Mouse (Mus musculus) lung, postnatal 10 days (tissue): ENCODE measurements around the gene Rbmxl1.
"Not testable (repeated sequence)": the region's sequence is repeated elsewhere in the genome, so short reads cannot be mapped to it uniquely, and the experiment has no call there.

ENCODE experiments used
- DNase-seq: peaks from one replicate; pipeline ENCODE4 v3.0.0; 2021

Gene Rbmxl1

DNA sequence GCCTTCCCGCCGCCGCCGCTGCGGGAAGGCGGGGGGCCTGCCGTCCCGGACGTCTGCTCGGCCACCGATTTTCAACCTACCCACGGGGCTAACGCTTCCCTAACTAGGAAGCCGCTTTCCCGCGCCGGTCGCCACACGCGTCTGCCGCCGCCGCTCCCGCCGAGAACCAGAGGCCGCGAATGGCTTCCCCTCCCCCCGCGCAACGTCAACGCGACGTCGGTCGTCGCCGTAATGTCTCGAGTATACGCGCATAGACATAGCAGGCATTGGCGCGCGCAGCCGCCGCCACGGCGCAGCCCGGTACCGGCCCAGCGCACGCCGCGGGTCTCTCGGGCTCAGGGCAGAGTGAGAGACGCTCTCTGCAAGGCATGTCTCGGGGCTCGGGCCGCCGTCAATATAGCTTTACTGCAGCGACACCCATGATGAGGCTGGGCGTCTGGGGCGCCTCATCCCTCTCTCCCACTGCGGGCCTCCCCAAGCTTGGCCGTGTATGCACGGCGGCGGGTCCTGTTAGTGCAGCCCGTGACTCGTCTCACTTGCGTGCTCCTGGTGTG lies at the start of gene Rbmxl1:
Gene Rbmxl1 (minus strand): TSS at position 180 of the 554 bp plus-strand sequence.
- DNase-seq, result peak; percentile 93

GRCm38 (mm10) chr8:78556773-78557434 lies 48.2 kb upstream of the Rbmxl1 start:
- DNase-seq, result no peak

GRCm38 (mm10) chr8:78555817-78556216 lies 47.1 kb upstream of the Rbmxl1 start:
- no peak for DNase-seq

GRCm38 (mm10) chr8:78550752-78551134 lies 42.0 kb upstream of the Rbmxl1 start:
- no peak for DNase-seq

DNA sequence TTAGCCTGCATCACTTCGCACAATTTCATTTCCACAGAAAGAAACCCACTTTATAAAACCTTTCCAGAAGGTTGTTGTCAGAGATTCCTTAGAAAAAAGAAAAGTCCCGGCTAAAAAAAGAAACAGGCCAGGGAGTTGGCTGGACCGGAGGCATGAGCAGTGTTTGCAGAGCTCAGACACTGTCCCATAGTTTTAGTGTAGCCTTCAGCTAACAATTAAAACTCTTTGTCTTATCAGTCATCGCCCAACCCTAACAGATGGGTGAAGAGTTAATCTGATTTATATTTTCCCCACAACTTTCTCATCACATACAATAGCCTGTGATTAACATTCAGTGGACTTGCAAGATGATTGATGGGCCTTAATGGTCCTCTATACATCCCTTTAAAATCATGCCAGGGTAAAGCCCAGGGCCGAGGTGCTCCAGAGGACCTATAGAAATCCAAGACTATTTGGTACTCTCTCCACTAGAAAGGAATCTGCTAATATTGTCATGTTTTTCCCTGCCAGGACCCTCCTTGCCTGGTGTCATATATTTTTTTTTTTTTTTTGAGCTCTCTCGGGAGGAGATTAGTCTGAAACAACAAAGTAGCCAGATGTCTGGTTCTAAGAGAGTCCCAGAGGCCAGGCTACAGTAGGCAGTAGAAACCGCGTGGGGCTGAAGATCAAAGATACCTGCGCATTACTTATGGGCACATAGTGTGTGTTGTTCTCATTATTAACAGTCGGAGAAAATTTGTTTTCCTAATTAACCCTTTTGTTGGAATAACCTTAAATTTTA lies 41.5 kb upstream of the Rbmxl1 start:
- DNase-seq, result no peak

DNA sequence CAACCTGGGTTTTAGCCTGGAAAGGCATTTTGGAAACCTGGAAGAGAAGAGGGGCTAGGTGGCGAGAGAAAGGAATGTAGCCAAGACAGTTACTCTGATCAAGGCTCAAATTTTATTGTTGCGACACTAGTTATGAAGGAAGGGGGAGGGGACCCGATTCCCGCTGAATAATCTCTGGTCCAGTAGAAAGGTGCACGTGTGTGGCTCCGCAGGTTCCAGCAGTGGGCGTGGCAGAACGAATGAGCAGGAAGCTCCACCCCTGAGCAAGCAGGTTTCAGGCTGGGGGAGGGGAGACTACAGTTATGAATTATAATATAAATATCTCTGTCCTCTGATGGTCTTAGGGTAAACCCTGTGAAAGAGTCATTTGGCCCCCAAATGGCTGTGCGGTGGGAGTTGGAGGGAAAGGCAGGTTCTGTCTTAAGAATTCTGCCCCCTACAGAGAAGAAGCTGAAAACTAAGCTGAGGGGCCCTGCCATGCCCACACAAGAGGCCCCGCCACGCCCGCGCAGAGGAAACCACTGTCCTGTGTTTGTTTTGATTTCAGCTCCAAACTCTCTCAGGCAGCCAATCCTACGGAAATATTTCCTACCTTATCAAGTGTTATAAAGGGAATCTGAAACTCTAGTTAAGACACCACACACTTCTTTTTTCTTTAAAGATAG lies 36.6 kb upstream of the Rbmxl1 start:
- not testable (repeated sequence) for DNase-seq

- DNase-seq, result no peak
These were observed 35.8 kb upstream of the Rbmxl1 start for GRCm38 (mm10) chr8:78544545-78544944.

DNA sequence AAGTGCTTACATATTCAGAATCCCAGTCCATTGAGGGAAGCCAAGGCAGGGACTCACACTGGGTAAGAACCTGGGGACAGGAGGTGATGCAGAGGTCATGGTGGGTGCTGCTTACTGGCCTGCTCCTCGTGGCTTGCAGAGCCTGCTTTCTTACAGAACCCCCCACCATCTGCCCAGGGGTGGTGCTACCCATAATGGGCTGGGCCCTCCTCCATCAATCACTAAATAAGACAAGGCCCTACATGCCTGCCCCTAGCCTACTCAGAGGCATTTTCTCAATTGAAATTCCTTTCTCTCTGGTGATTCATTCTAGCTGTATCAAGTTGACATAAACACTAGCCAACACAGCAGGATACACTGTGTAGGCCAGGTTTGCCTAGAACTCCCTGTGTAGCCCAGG lies 34.9 kb upstream of the Rbmxl1 start:
- DNase-seq, result no peak

DNA sequence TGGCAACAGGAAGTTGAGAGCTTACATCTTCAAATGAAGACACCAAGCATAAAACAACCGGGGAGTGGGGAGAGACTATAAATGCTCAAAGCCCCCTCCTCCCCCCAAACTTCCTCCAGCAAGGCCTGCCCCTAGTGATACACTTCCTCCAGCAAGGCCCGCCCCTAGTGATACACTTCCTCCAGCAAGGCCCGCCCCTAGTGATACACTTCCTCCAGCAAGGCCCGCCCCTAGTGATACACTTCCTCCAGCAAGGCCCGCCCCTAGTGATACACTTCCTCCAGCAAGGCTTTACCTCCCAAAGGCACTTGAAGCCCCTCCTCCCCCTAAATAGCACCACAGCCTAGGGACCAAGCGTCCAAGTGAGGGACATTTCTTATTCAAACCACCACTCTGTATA lies 34.0 kb upstream of the Rbmxl1 start:
- not testable (repeated sequence) for DNase-seq

DNA sequence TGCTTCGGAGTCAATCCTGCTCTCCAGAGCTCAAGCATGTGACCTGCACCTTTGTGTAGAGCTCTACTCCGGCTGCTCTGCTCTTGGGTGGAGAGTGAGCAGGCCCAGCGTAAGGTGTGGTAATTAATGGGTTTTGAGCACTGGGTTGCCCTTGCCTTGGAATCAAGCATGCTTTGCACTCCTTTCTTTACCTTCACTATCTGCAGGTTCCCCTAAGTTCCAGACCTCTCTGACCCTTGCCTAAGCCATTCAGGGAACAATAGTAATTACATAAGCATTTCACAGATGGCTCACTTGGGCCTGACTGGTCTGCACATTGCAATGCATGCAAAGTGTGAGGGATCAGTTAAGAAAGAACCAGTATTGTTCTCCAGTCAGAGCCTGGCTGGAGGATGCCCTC lies 29.1 kb upstream of the Rbmxl1 start:
- DNase-seq, result no peak

DNA sequence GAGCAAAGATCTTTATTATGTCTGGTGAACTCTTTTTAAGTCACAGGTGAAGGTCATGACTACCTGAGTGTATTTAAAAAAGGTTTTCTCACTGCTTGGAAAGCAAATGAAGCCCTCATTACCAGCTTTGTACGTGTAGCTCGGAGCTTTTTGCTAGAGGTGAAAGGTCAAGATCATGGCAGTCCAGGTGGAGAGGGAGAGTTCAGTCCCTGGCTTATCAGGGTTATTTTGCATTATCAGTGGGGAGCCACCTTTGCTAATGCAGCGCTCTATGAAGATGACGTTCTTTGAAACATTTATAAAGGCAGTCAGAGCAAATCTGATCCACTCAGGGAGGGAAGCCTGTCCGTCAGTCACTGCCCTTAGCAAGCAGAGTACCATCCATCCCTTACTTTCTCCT lies 28.0 kb upstream of the Rbmxl1 start:
- DNase-seq, result no peak

DNA sequence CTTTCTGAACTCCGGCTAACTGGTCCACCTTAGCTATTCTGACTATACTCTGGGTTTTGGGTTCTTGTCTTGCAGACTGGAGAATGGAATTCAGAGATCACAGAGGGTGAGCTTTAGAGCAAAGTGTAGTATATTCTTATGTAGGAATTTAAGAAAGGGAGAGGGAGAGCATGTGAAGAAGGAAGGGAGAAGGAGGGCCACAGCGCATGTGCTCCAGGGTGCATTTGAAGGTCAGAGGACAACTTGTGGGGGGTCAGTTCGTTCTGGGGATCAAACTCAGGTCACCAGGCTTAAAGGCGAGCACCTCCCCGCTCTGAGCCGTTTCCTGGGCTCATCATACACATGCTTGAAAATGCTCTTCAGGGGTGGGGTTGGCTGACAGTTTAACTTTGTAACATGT lies 25.3 kb upstream of the Rbmxl1 start:
- DNase-seq, result no peak

DNA sequence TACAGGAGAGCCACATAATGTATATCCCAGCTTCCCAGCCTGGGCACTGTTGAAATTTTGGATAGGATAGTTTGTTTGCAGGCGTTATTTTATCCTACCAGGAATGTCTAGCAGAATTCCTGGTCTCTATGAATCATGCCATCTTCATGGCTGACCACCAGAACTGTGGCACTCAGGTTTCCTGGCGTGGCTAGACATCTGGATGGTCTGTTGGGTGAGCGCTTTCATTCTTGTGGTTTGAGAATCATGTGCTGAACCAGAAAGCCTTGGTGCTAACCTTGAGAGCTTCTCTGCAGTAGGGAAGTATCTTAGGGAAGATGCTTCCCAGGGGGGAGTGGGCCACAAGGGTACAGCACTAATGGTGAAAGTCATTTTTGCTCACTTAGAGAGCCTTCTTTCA lies 6.4 kb upstream of the Rbmxl1 start:
- no peak for DNase-seq

DNA sequence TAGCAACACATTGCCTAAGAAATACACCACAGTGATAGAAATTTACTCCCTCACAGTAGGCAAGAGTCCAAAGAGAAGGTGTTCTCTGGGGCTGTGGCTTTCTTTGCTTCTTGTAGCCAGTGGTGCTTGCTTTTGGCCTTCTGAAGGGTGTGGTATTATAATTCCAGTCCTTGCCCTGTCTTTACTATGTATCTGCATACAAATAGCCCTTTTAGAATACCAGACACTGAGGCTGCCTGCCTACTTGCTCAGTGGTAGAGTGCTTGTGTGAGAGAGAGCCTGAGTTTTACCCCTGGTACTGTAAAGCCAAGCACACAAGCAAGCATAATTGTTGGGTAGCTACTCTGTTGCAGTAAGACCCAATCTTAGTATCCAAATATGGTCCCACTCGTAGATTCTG lies 6.0 kb upstream of the Rbmxl1 start:
- DNase-seq, result no peak

- DNase-seq, result no peak
These were observed 4.4 kb upstream of the Rbmxl1 start for GRCm38 (mm10) chr8:78513106-78513505.

DNA sequence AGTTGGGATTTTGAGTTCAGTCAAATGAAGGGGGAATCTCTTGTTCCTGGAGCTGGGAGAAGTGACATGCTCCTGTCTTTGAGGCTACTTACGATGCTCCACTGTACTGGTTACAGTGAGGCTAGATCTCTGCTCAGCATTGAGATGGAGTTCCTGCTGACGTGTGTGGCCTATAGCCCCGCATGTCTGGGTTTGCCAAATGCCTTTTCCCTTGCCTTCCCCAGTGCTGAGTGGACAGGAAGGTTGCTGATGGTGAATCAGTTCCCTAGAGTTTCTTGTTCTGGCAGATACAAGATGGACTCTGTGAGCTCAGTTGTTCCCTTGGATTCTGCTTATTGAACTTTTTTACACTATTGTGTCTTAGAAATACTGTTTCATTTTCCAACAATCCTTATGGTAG lies 2.2 kb upstream of the Rbmxl1 start:
- DNase-seq, result no peak

DNA sequence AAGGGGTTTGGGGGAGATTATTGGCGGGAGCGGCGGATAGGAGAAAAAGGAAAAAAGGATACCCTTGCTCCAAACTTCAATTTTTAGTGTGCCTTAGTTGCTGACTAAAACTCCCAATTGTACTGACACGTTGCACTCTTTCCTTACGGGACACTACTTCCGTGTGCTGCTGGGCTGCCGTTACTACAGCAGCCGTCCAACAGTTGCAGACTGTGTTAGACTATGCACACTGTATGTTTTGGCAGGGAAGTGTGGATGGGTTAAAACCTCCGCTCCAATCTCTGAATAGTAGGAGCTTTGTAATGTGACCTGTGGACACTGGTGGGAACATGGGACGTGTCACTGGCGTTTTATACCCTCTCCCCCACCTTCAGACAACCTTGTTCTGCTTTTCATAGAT lies 1.4 kb upstream of the Rbmxl1 start:
- DNase-seq, result no peak

GRCm38 (mm10) chr8:78509273-78510031 lies 754 bp upstream of the Rbmxl1 start, which contains the start of gene Slc10a7:
TSS of gene Slc10a7 (plus strand) at chr8:78509346.
- DNase-seq, result peak; percentile 88

DNA sequence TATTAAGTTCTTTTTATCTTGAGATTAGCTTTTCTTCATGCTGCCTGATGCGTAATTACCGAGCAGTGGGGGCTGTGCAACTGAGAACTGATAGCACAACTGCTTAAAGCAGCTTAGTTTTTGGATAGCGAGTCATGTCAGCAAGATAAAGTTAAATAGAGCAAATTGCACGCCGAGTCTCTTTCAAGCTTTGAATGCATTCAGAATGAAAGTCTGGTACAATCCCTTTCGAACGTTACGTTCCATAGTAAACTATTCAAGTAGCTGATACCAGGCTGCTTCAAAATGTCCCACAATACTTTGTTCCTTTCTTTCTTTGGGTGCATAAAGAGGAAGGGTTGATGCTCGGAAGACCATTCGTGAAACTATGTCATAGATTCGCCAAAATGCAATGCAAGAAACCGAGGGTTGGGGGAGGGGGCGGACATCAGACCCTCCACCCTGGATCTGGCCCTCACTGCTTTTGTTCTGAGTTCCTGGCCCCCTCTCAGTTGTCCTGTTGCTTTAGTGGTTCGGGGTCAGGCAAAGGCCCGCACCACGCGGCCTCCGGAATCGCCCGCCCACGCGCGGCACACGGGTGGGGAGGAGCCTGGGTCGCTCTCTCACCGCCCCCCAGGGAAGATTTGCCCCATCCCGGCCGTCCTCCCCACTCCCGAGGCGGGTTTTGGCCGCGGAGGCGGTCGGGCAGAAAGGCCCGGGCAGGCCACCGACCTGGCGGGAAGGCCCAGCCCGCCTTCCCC lies 549 bp downstream of the Rbmxl1 start:
- peak; percentile 54 for DNase-seq

- DNase-seq, result no peak
These were observed 6.0 kb downstream of the Rbmxl1 start for GRCm38 (mm10) chr8:78502706-78503105.

- not testable (repeated sequence) for DNase-seq
These were observed 12.4 kb downstream of the Rbmxl1 start for GRCm38 (mm10) chr8:78496273-78496672.

- DNase-seq, result no peak
These were observed 15.7 kb downstream of the Rbmxl1 start for GRCm38 (mm10) chr8:78493031-78493430.
